Mouse (Mus musculus): ENCODE measurements around the gene Cdc42ep4. TPM values are rescaled to one million over a fixed set of nuclear protein-coding genes. Genes with fewer than 3 reads are reported as not detected.

Gene Cdc42ep4
- polyA plus RNA-seq, 2 experiments = 47.3 to 49.6 TPM

GRCm38 (mm10) chr11:113782006-113782405 lies 30.3 kb upstream of the Cdc42ep4 start:
- no peak for TF ChIP-seq POLR2A (IDR thresholded peaks at IDR 0.05; ENCODE audit: borderline replicate concordance, extremely low read depth, insufficient read depth, insufficient read length)
- 13% methylated on average over 2 of the region's 2 CpGs for WGBS
- H3K4me3 ChIP-seq (replicated peaks; ENCODE audit: low read length) = no peak overlapping the region
- ATAC-seq (ENCODE audit: low FRiP score, low read depth) (no peak), DNase-seq (ENCODE audit: low spot score) (no peak)
- no peak overlapping the region for H3K9ac ChIP-seq (ENCODE audit: low read depth, low read length, severe bottlenecking)
- H3K36me3 ChIP-seq (ENCODE audit: control insufficient read depth, insufficient read depth, low read length) = 0 out of 2 replicates have a peak, but pooled peaks cover 5% of the 10 kb centered on the region
- H3K27me3 ChIP-seq (ENCODE audit: control insufficient read depth, insufficient read depth, low read length) = no peaks in the 10 kb centered on the region
- no peaks in the 10 kb centered on the region for H3K9me3 ChIP-seq (ENCODE audit: control insufficient read depth, low read length)
- no peak overlapping the region for H3K4me2 ChIP-seq (replicated peaks; ENCODE audit: low read depth, low read length, severe bottlenecking)
- H3K4me1 ChIP-seq (ENCODE audit: control insufficient read depth, insufficient read depth, low read length) = peaks cover 44% of the 10 kb centered on the region
- no peak overlapping the region for H3K27ac ChIP-seq (replicated peaks; ENCODE audit: low read depth, low read length)

- no peak for TF ChIP-seq POLR2A (IDR thresholded peaks at IDR 0.05; ENCODE audit: borderline replicate concordance, extremely low read depth, insufficient read depth, insufficient read length)
- WGBS = 45% methylated on average over 6 of the region's 6 CpGs
Measured at GRCm38 (mm10) chr11:113779680-113780041, 28.0 kb upstream of the Cdc42ep4 start.

GRCm38 (mm10) chr11:113778733-113779679 lies 27.3 kb upstream of the Cdc42ep4 start:
- ATAC-seq (ENCODE audit: low FRiP score, low read depth) = no peak
- H3K4me2 ChIP-seq (replicated peaks; ENCODE audit: low read depth, low read length, severe bottlenecking) = no peak overlapping the region
- H3K4me3 ChIP-seq (replicated peaks; ENCODE audit: low read length) = no peak overlapping the region
- H3K9me3 ChIP-seq (ENCODE audit: control insufficient read depth, low read length) = no peaks in the 10 kb centered on the region
- WGBS = 48% methylated on average over 20 of the region's 20 CpGs
- H3K9ac ChIP-seq (ENCODE audit: low read depth, low read length, severe bottlenecking) = no peak overlapping the region
- no peak overlapping the region for H3K27ac ChIP-seq (replicated peaks; ENCODE audit: low read depth, low read length)
- no peaks in the 10 kb centered on the region for H3K27me3 ChIP-seq (ENCODE audit: control insufficient read depth, insufficient read depth, low read length)
- peaks cover 22% of the 10 kb centered on the region for H3K4me1 ChIP-seq (ENCODE audit: control insufficient read depth, insufficient read depth, low read length)
- TF ChIP-seq POLR2A (IDR thresholded peaks at IDR 0.05; ENCODE audit: borderline replicate concordance, extremely low read depth, insufficient read depth, insufficient read length) = no peak
- H3K36me3 ChIP-seq (ENCODE audit: control insufficient read depth, insufficient read depth, low read length) = 0 out of 2 replicates have a peak, but pooled peaks cover 5% of the 10 kb centered on the region
- DNase-seq (ENCODE audit: low spot score) = no peak

More at GRCm38 (mm10) chr11:113779680-113780041, 28.0 kb upstream of the Cdc42ep4 start:
- DNase-seq (ENCODE audit: low spot score) = no peak
- Histone ChIP-seq H3K27me3 (ENCODE audit: control insufficient read depth, insufficient read depth, low read length) (no peaks in the 10 kb centered on the region), H3K9ac (ENCODE audit: low read depth, low read length, severe bottlenecking) (no peak overlapping the region), H3K9me3 (ENCODE audit: control insufficient read depth, low read length) (no peaks in the 10 kb centered on the region), H3K4me1 (ENCODE audit: control insufficient read depth, insufficient read depth, low read length) (peaks cover 25% of the 10 kb centered on the region), H3K4me3 (replicated peaks; ENCODE audit: low read length) (no peak overlapping the region), H3K4me2 (replicated peaks; ENCODE audit: low read depth, low read length, severe bottlenecking) (no peak overlapping the region), H3K27ac (replicated peaks; ENCODE audit: low read depth, low read length) (no peak overlapping the region), H3K36me3 (ENCODE audit: control insufficient read depth, insufficient read depth, low read length) (0 out of 2 replicates have a peak, but pooled peaks cover 5% of the 10 kb centered on the region)
- ATAC-seq (ENCODE audit: low FRiP score, low read depth) = no peak

GRCm38 (mm10) chr11:113777878-113778464 lies 26.3 kb upstream of the Cdc42ep4 start:
- no peak for ATAC-seq (ENCODE audit: low FRiP score, low read depth)
- H3K9me3 ChIP-seq (ENCODE audit: control insufficient read depth, low read length) = no peaks in the 10 kb centered on the region
- H3K4me2 ChIP-seq (replicated peaks; ENCODE audit: low read depth, low read length, severe bottlenecking) = no peak overlapping the region
- peaks cover 22% of the 10 kb centered on the region for H3K4me1 ChIP-seq (ENCODE audit: control insufficient read depth, insufficient read depth, low read length)
- DNase-seq (ENCODE audit: low spot score) = no peak
- no peak for TF ChIP-seq POLR2A (IDR thresholded peaks at IDR 0.05; ENCODE audit: borderline replicate concordance, extremely low read depth, insufficient read depth, insufficient read length)
- no peak overlapping the region for H3K9ac ChIP-seq (ENCODE audit: low read depth, low read length, severe bottlenecking)
- H3K27me3 ChIP-seq (ENCODE audit: control insufficient read depth, insufficient read depth, low read length) = no peaks in the 10 kb centered on the region
- 0 out of 2 replicates have a peak, but pooled peaks cover 5% of the 10 kb centered on the region for H3K36me3 ChIP-seq (ENCODE audit: control insufficient read depth, insufficient read depth, low read length)
- no peak overlapping the region for H3K27ac ChIP-seq (replicated peaks; ENCODE audit: low read depth, low read length)
- H3K4me3 ChIP-seq (replicated peaks; ENCODE audit: low read length) = no peak overlapping the region
- WGBS = 59% methylated on average over 8 of the region's 8 CpGs

DNA sequence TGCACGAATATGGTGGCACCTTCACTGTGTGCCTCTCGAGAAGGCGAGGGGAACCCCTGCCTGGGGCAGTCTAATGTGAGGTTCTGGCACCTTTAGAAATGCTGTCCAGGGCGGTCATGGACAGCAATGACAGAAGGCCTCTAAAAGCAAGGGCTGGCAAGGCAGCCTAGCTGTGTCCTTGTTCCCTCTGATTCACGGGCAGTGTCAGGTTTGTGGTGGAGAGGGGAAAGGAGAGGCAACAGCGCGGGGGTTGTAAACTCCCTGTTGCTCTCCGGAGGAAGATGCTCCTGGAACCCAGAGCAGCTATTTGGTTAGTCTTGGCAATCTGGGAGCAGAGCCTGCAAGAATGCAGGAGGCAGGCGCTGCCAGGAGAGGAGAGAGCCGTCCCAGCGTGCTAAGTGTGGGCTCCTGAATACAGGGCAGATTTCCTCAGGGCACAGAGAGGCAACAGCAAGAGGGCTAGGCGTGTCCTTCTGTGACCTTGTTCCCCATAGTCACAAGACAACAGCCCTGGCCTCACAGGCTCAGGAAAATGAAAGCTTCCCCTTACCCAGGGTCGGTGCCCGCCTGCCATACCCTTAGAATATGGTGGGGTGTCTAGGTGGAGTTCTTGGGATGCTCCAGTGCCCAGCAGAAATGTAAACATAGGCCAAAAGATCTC lies 25.3 kb upstream of the Cdc42ep4 start:
- no peak overlapping the region for H3K9ac ChIP-seq (ENCODE audit: low read depth, low read length, severe bottlenecking)
- no peak overlapping the region for H3K27ac ChIP-seq (replicated peaks; ENCODE audit: low read depth, low read length)
- no peak overlapping the region for H3K4me2 ChIP-seq (replicated peaks; ENCODE audit: low read depth, low read length, severe bottlenecking)
- no peaks in the 10 kb centered on the region for H3K9me3 ChIP-seq (ENCODE audit: control insufficient read depth, low read length)
- DNase-seq (ENCODE audit: low spot score) = no peak
- 0 out of 2 replicates have a peak, but pooled peaks cover 5% of the 10 kb centered on the region for H3K36me3 ChIP-seq (ENCODE audit: control insufficient read depth, insufficient read depth, low read length)
- TF ChIP-seq POLR2A (IDR thresholded peaks at IDR 0.05; ENCODE audit: borderline replicate concordance, extremely low read depth, insufficient read depth, insufficient read length) = no peak
- WGBS = 60% methylated on average over 14 of the region's 14 CpGs
- peaks cover 16% of the 10 kb centered on the region for H3K4me1 ChIP-seq (ENCODE audit: control insufficient read depth, insufficient read depth, low read length)
- no peak overlapping the region for H3K4me3 ChIP-seq (replicated peaks; ENCODE audit: low read length)
- no peaks in the 10 kb centered on the region for H3K27me3 ChIP-seq (ENCODE audit: control insufficient read depth, insufficient read depth, low read length)
- no peak for ATAC-seq (ENCODE audit: low FRiP score, low read depth)

Measured in limb, embryonic 14.5 days (tissue).